Mouse (Mus musculus) limb, embryonic 13.5 days (tissue): Measurements from ENCODE around the gene Xlr3a. TPM values are rescaled to one million over a fixed set of nuclear protein-coding genes. Genes with fewer than 3 reads are reported as not detected.
"Not testable (repeated sequence)": the region's sequence is repeated elsewhere in the genome, so short reads cannot be mapped to it uniquely, and the experiment has no call there.

Experiments used
- ATAC-seq: fragments of 200-750 bp; cut with Nextera tagmentation; 2 replicates; pipeline ENCODE4 v1.8.0; 2017; ENCODE audit warnings: low read depth, moderate number of reproducible peaks, moderate TSS enrichment; ENCODE audit not compliant: low FRiP score
- H3K27ac ChIP-seq: fragments of 300-500 bp; sonication (generic); 2 replicates; pipeline ENCODE4 v1.5.1; 2015; ENCODE audit warnings: inconsistent platforms, mild to moderate bottlenecking, moderate library complexity
- H3K27me3 ChIP-seq: fragments of 300-500 bp; sonication (generic); 2 replicates; pipeline ENCODE4 v1.6.1; 2015; ENCODE audit warnings: mild to moderate bottlenecking, inconsistent platforms
- H3K36me3 ChIP-seq: fragments of 300-500 bp; sonication (generic); 2 replicates; pipeline ENCODE4 v1.6.1; 2015; ENCODE audit warnings: inconsistent platforms, mild to moderate bottlenecking, moderate library complexity
- H3K4me1 ChIP-seq: fragments of 300-500 bp; sonication (generic); 2 replicates; pipeline ENCODE4 v1.6.1; 2015; ENCODE audit warnings: inconsistent platforms
- H3K4me2 ChIP-seq: fragments of 300-500 bp; sonication (generic); replicated peaks from 2 replicates; pipeline ENCODE4 v1.6.1; 2015; ENCODE audit warnings: inconsistent platforms, mild to moderate bottlenecking, moderate library complexity
- H3K4me3 ChIP-seq: fragments of 300-500 bp; sonication (generic); 2 replicates; pipeline ENCODE4 v1.5.1; 2015; ENCODE audit warnings: moderate library complexity, mild to moderate bottlenecking, inconsistent platforms
- H3K9ac ChIP-seq: fragments of 300-500 bp; sonication (generic); 2 replicates; pipeline ENCODE4 v1.6.1; 2015; ENCODE audit warnings: mild to moderate bottlenecking, inconsistent platforms
- H3K9me3 ChIP-seq: fragments of 300-500 bp; sonication (generic); 2 replicates; pipeline ENCODE4 v1.6.1; 2016; ENCODE audit warnings: inconsistent platforms
- WGBS: fragments of 180-500 bp; shearing (Covaris S2); methylation state at CpG from one replicate; pipeline ENCODE4 v1.1.7; 2015; 5-methylcytosine and 5-hydroxymethylcytosine counted together
- polyA plus RNA-seq: library from polyadenylated mRNA; unstranded; fragments of >200 nt; fragmentation: Nextera tagmentation; extraction: Ambion mirVana; gene quantifications from 2 replicates; pipeline ENCODE4 v1.2.1, GENCODE M21; 2015

Gene Xlr3a
- 2.4 and 2.8 TPM in 2 replicates for polyA plus RNA-seq

GRCm38 (mm10) chrX:73096941-73097508 lies at the start of gene Xlr3a:
TSS of gene Xlr3a (minus strand) at chrX:73097095.
- H3K36me3 ChIP-seq, H3K4me1 ChIP-seq, H3K27me3 ChIP-seq, H3K4me3 ChIP-seq, H3K4me2 ChIP-seq, H3K27ac ChIP-seq, H3K9me3 ChIP-seq, H3K9ac ChIP-seq, ATAC-seq: not testable (repeated sequence)
- 74% methylated on average over 13 of the region's 13 CpGs for WGBS

GRCm38 (mm10) chrX:73143218-73143618 lies 46.3 kb upstream of the Xlr3a start:
- WGBS, result no CpG with 5 or more reads among the region's 7 CpGs

GRCm38 (mm10) chrX:73122859-73123829 lies 26.2 kb upstream of the Xlr3a start:
- not testable (repeated sequence) for H3K9me3 ChIP-seq, H3K4me1 ChIP-seq, ATAC-seq, H3K4me3 ChIP-seq, H3K27ac ChIP-seq, H3K9ac ChIP-seq, H3K36me3 ChIP-seq, H3K4me2 ChIP-seq, H3K27me3 ChIP-seq
- WGBS, result no CpG with 5 or more reads among the region's 12 CpGs

More at GRCm38 (mm10) chrX:73143218-73143618, 46.3 kb upstream of the Xlr3a start:
- not testable (repeated sequence) for ATAC-seq, H3K4me2 ChIP-seq, H3K9me3 ChIP-seq, H3K27ac ChIP-seq, H3K4me3 ChIP-seq, H3K9ac ChIP-seq, H3K36me3 ChIP-seq, H3K27me3 ChIP-seq, H3K4me1 ChIP-seq

GRCm38 (mm10) chrX:73116747-73117146 lies 19.9 kb upstream of the Xlr3a start, which contains the start of gene Gm14685:
TSS of gene Gm14685 (plus strand) at chrX:73117047.
- not testable (repeated sequence) for H3K9ac ChIP-seq, H3K9me3 ChIP-seq, H3K36me3 ChIP-seq, H3K27me3 ChIP-seq, ATAC-seq, H3K4me1 ChIP-seq, H3K27ac ChIP-seq, H3K4me3 ChIP-seq, H3K4me2 ChIP-seq
- no CpG with 5 or more reads among the region's 7 CpGs for WGBS

GRCm38 (mm10) chrX:73082267-73083055 lies 14.4 kb downstream of the Xlr3a start, which contains the start of gene Xlr4a:
TSS of gene Xlr4a (minus strand) at chrX:73082478.
- H3K4me1 ChIP-seq, H3K9me3 ChIP-seq, ATAC-seq, H3K27ac ChIP-seq, H3K4me2 ChIP-seq, H3K27me3 ChIP-seq, H3K9ac ChIP-seq, H3K4me3 ChIP-seq, H3K36me3 ChIP-seq: not testable (repeated sequence)
- WGBS, result 80% methylated on average over 19 of the region's 19 CpGs

GRCm38 (mm10) chrX:73066765-73067312 lies 30.1 kb downstream of the Xlr3a start:
- H3K4me1 ChIP-seq, H3K27ac ChIP-seq, H3K4me3 ChIP-seq, H3K4me2 ChIP-seq, ATAC-seq, H3K9ac ChIP-seq, H3K36me3 ChIP-seq, H3K9me3 ChIP-seq: not testable (repeated sequence)
- peaks cover 16% of the 10 kb centered on the region; the same call in 1 of the 2 replicates for H3K27me3 ChIP-seq
- no CpG with 5 or more reads among the region's 5 CpGs for WGBS

- no peak for ATAC-seq
- Histone ChIP-seq H3K27ac (no peak within 1 kb of the TSS), H3K36me3 (no peaks in the 10 kb centered on the region), H3K27me3 (peaks cover 16% of the 10 kb centered on the region; the same call in 1 of the 2 replicates), H3K9me3 (no peaks in the 10 kb centered on the region), H3K4me3 (peak within 1 kb of the TSS; percentile 27), H3K4me1 (no peaks in the 10 kb centered on the region), H3K9ac (peak within 1 kb of the TSS; percentile 51; the same call in 1 of the 2 replicates), H3K4me2 (peak within 1 kb of the TSS; percentile 59)
- 22% methylated on average over 7 of the region's 7 CpGs for WGBS
Measured at GRCm38 (mm10) chrX:73064415-73064793, 32.5 kb downstream of the Xlr3a start, which contains the start of gene Pnma3. TSS of gene Pnma3 (plus strand) at chrX:73064787.

- WGBS, result 38% methylated on average over 24 of the region's 24 CpGs
- H3K4me3 ChIP-seq, result peak overlapping the region; percentile 27
- ATAC-seq, result no peak
Measured at GRCm38 (mm10) chrX:73063512-73064414, 33.1 kb downstream of the Xlr3a start.

GRCm38 (mm10) chrX:73062323-73062722 lies 34.6 kb downstream of the Xlr3a start:
- Histone ChIP-seq H3K4me1 (no peaks in the 10 kb centered on the region), H3K4me2 (no peak overlapping the region), H3K27me3 (peaks cover 16% of the 10 kb centered on the region; the same call in 1 of the 2 replicates), H3K9me3 (no peaks in the 10 kb centered on the region), H3K4me3 (no peak overlapping the region), H3K27ac (no peak overlapping the region), H3K9ac (no peak overlapping the region), H3K36me3 (no peaks in the 10 kb centered on the region)
- 51% methylated on average over 5 of the region's 5 CpGs for WGBS
- ATAC-seq, result no peak

More at GRCm38 (mm10) chrX:73063512-73064414, 33.1 kb downstream of the Xlr3a start:
- peak overlapping the region; percentile 51; the same call in 1 of the 2 replicates for H3K9ac ChIP-seq
- no peaks in the 10 kb centered on the region for H3K36me3 ChIP-seq
- peaks cover 16% of the 10 kb centered on the region; the same call in 1 of the 2 replicates for H3K27me3 ChIP-seq
- H3K4me1 ChIP-seq, result no peaks in the 10 kb centered on the region
- H3K9me3 ChIP-seq, result no peaks in the 10 kb centered on the region
- H3K4me2 ChIP-seq, result peak overlapping the region; percentile 59
- no peak overlapping the region for H3K27ac ChIP-seq

GRCm38 (mm10) chrX:73061528-73061927 lies 35.4 kb downstream of the Xlr3a start:
- H3K9ac ChIP-seq, result no peak overlapping the region
- H3K4me1 ChIP-seq, result no peaks in the 10 kb centered on the region
- peaks cover 16% of the 10 kb centered on the region; the same call in 1 of the 2 replicates for H3K27me3 ChIP-seq
- no peak overlapping the region for H3K4me2 ChIP-seq
- no peak overlapping the region for H3K4me3 ChIP-seq
- H3K9me3 ChIP-seq, result no peaks in the 10 kb centered on the region
- H3K27ac ChIP-seq, result no peak overlapping the region
- ATAC-seq, result no peak
- WGBS, result 81% methylated on average over 1 of the region's 1 CpGs
- H3K36me3 ChIP-seq, result no peaks in the 10 kb centered on the region
